Mouse (Mus musculus) liver, embryonic 14 days (tissue): ENCODE measurements around the gene Cadm1. TPM values are rescaled to one million over a fixed set of nuclear protein-coding genes. Genes with fewer than 3 reads are reported as not detected.

ENCODE experiments used
- polyA plus RNA-seq: library from polyadenylated mRNA; depleted of rRNA; stranded (reverse); fragments of >200 nt; gene quantifications from 2 replicates; pipeline ENCODE4 v1.2.3, GENCODE M21; 2012; rRNA removed

The Cadm1 gene
- 3.6 and 4.1 TPM in 2 replicates for polyA plus RNA-seq

DNA sequence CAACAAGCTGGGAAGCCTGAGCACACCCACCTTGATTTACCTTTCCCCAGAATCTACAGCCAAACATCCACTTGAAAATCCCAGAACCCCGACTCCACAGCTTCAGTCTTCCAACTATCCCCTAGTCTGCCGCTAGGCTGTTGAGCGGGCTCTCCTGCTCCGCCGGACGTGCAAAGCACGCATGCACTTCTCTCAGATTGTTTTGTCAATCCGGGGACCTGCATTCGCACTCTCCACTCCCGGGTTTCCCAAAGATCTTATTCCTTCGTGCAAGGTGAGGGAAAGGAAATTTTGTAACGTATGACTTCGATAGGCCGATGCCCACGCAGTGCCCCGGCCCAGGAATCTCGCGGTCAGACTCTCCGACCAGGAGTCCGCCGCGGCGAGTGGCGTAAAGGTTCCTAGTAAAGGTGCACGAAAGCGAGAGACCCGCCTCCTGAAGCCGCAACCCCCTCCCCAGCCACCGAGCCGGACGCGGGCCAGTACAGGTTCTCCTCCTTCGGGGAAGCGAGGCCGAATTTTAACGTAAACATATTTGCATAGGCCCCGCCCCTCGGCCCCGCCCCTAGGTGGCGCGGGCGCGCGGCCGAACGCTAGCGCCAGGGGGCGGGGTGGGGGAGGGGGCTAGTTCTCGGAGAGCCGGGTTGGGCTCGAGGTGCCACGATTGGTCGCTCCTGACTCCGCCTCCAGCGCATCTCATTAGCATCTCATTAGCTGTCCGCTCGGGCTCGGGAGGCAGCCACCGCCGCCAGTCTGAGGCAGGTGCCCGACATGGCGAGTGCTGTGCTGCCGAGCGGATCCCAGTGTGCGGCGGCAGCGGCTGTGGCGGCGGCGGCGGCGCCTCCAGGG lies at the start of gene Cadm1:
TSS of gene Cadm1 (plus strand) at position 572 of the 849 bp plus-strand sequence.

